Mouse (Mus musculus) bone marrow macrophage, adult 2 months (primary cell): ENCODE data around the gene Arid4b.
A peak's percentile ranks its signal among the peaks of the same experiment; 100 is the strongest.

Source experiments
- CTCF ChIP-seq: IDR thresholded peaks from 2 replicates; pipeline ENCODE4 v1.5.1; 2012; ENCODE audit warnings: low read depth, mild to moderate bottlenecking, low read length, moderate library complexity
- POLR2A ChIP-seq: IDR thresholded peaks from 2 replicates; pipeline ENCODE4 v1.6.1; 2012; ENCODE audit warnings: mild to moderate bottlenecking, low read depth, low read length, borderline replicate concordance

- TF ChIP-seq POLR2A (peak; percentile 64; the same call in 1 of the 2 replicates), CTCF (no peak)
Measured at GRCm38 (mm10) chr13:14039292-14039965, 23.6 kb upstream of the Arid4b start, which contains the start of gene Tbce.
